Mouse (Mus musculus): ENCODE measurements at regions not wholly inside any gene's neighbourhood (a gene's known extent, or its start where the extent isn't known, plus 50 kb on each side); places are given as distances from the start of the nearest gene placed in this dataset.

DNA sequence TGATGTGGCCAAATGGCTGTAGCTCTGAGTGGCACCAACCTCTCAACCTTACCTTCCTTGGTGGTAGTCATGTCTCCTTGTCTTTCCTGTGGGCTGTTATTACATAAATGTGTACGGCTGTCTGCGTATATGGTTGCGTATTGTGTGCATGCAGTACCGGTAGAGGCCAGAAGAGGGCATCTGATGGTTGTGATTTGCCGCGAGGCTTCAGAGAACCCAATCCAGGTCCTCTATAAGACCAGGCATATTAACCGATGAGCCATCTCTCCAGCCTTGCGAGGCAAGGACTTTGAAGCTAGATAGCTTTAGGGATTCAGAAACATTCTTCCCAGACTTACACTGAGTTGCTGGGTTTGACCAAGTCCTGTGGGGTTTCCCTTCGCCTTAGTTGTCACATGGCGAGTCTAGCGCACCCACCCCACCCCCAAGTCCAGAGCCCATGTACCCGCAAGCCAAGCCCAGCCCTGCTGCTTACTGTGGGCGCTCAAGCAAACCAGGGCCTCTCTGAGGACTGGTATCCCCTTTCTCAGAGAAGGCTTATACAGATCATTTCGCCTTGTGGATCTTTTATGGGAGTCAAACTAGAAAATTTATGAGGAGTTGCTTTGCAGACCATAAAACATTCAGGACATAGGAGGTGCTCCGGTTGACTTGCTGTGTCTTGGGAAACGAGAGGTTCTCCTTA is 172.7 kb downstream of the Katnal1 start:
- TF ChIP-seq POLR2A (IDR thresholded peaks at IDR 0.05; ENCODE audit: borderline replicate concordance, control insufficient read depth, low read depth, low read length) (no peak), CTCF (IDR thresholded peaks at IDR 0.05; ENCODE audit: control insufficient read depth, insufficient read depth, low read length) (peak; percentile 33; the same call in 1 of the 2 replicates)
